13 mouse cellular contexts compared by ENCODE assay signal in genomic region chr6:145420407-145420806, GRCm38 (mm10).
DNase-seq lines count a peak whose midpoint lies in the region; ATAC-seq and TF ChIP-seq lines count a peak whose summit lies in the region.
"Had no signal": no experiment of that assay in that cellular context is flagged by ENCODE, and none has a peak within 500 bp of the region (broad histone marks: within the 10 kb centered on the region; RNA-seq: fewer than 3 reads in every experiment).

No protein-coding gene starts in this region.

- H3K27me3 ChIP-seq in kidney, postnatal 0 days (ENCODE audit: insufficient read depth, low read length) = no peaks in the 10 kb centered on the region
- no peaks in the 10 kb centered on the region for H3K27me3 ChIP-seq in testis, adult 2 months (ENCODE audit: control insufficient read depth, insufficient read depth, low read length)
- H3K27me3 ChIP-seq: limb, embryonic 12.5 days; neural tube, embryonic 13.5 days; Patski had no signal

- no peak overlapping the region for H3K4me3 ChIP-seq in kidney, postnatal 0 days (replicated peaks; ENCODE audit: low read depth, low read length)
- H3K4me3 ChIP-seq in testis, adult 2 months (ENCODE audit: control insufficient read depth, low read depth, low read length) = no peak overlapping the region
- H3K4me3 ChIP-seq in olfactory bulb, adult 2 months (ENCODE audit: insufficient read depth, low read depth, low read length) = no peak overlapping the region
- H3K4me3 ChIP-seq: limb, embryonic 12.5 days; midbrain, embryonic 10.5 days; neural tube, embryonic 13.5 days had no signal

- no peak for TF ChIP-seq POLR2A in testis, adult 2 months (IDR thresholded peaks at IDR 0.05; ENCODE audit: control insufficient read depth, low read depth, low read length)
- TF ChIP-seq POLR2A in olfactory bulb, adult 2 months (IDR thresholded peaks at IDR 0.05; ENCODE audit: insufficient read depth, low read depth, low read length) = no peak

- no peaks in the 10 kb centered on the region for H3K4me1 ChIP-seq in kidney, postnatal 0 days (replicated peaks; ENCODE audit: insufficient read depth, low read length)
- H3K4me1 ChIP-seq in testis, adult 2 months (ENCODE audit: control insufficient read depth, insufficient read depth, low read length) = no peaks in the 10 kb centered on the region
- H3K4me1 ChIP-seq in olfactory bulb, adult 2 months (ENCODE audit: control insufficient read depth, insufficient read depth, low read length) = peaks cover 3% of the 10 kb centered on the region
- H3K4me1 ChIP-seq: midbrain, embryonic 10.5 days; neural tube, embryonic 13.5 days had no signal

- no peaks in the 10 kb centered on the region for H3K36me3 ChIP-seq in kidney, postnatal 0 days (ENCODE audit: insufficient read depth, low read length)
- H3K36me3 ChIP-seq in testis, adult 2 months (ENCODE audit: control insufficient read depth, insufficient read depth, low read length) = no peaks in the 10 kb centered on the region
- H3K36me3 ChIP-seq: limb, embryonic 12.5 days; midbrain, embryonic 10.5 days; neural tube, embryonic 13.5 days had no signal

- H3K27ac ChIP-seq in kidney, postnatal 0 days = no peak overlapping the region
- H3K27ac ChIP-seq in testis, adult 2 months (ENCODE audit: control insufficient read depth, insufficient read depth, low read depth, low read length) = no peak overlapping the region
- H3K27ac ChIP-seq in olfactory bulb, adult 2 months (ENCODE audit: insufficient read depth, low read depth, low read length) = no peak overlapping the region
- H3K27ac ChIP-seq: limb, embryonic 12.5 days; midbrain, embryonic 10.5 days; neural tube, embryonic 13.5 days had no signal

- no peaks in the 10 kb centered on the region for H3K9me3 ChIP-seq in kidney, postnatal 0 days (replicated peaks; ENCODE audit: low read length)
- H3K9me3 ChIP-seq: limb, embryonic 12.5 days; midbrain, embryonic 10.5 days; neural tube, embryonic 13.5 days had no signal

- no peak overlapping the region for H3K9ac ChIP-seq in kidney, postnatal 0 days (ENCODE audit: low read depth, low read length)
- H3K9ac ChIP-seq: limb, embryonic 12.5 days; neural tube, embryonic 13.5 days had no signal

- peak; percentile 37 for DNase-seq in CD4-positive, CD25-positive, alpha-beta regulatory T cell, adult 2 months (ENCODE audit: low read depth, low spot score)
- no peak for DNase-seq in kidney, postnatal 0 days (ENCODE audit: low spot score)
- no peak for DNase-seq in kidney, adult 18-20 months
- no peak for DNase-seq in testis, postnatal 14 days (ENCODE audit: low spot score)
- no peak for DNase-seq in frontal cortex, postnatal 14 days (ENCODE audit: low spot score in 2 of 2)
- DNase-seq: gastrocnemius, postnatal 25 days had no signal

- ATAC-seq in CD4-positive, CD25-positive, alpha-beta regulatory T cell, adult 4 months = no peak
- no peak for ATAC-seq in kidney, postnatal 0 days (replicated peaks; ENCODE audit: low FRiP score, low read depth)
- ATAC-seq: Patski had no signal

- 67% methylated on average over 4 of the region's 4 CpGs for WGBS in kidney, postnatal 0 days
- 74% methylated on average over 4 of the region's 4 CpGs for WGBS in olfactory bulb, adult 2 months

- TF ChIP-seq CTCF in kidney, postnatal 0 days (IDR thresholded peaks at IDR 0.05; ENCODE audit: low read depth) = peak; percentile 59
- TF ChIP-seq CTCF in testis, adult 2 months (IDR thresholded peaks at IDR 0.05; ENCODE audit: control insufficient read depth, insufficient read depth, insufficient replicate concordance, low read depth, low read length) = peak; percentile 93; the same call in 1 of the 2 replicates
- TF ChIP-seq CTCF in olfactory bulb, adult 2 months (IDR thresholded peaks at IDR 0.05; ENCODE audit: insufficient read depth, low read depth, low read length) = peak; percentile 31; the same call in 1 of the 2 replicates

- no peak overlapping the region for H3K4me2 ChIP-seq in kidney, postnatal 0 days (ENCODE audit: low read length)
- H3K4me2 ChIP-seq: limb, embryonic 12.5 days; neural tube, embryonic 13.5 days had no signal

Comparison
In these comparisons a context has a peak if more than half of its experiments do, and no peak if none do; other contexts are left out.
1. CTCF ChIP-seq: peak in every context shown above with its lines; median percentile 93 in testis, adult 2 months; 59 in kidney, postnatal 0 days; 31 in olfactory bulb, adult 2 months.